Mouse (Mus musculus) liver, embryonic 11.5 days (tissue): ENCODE measurements around the gene Moxd1. TPM values are rescaled to one million over a fixed set of nuclear protein-coding genes. Genes with fewer than 3 reads are reported as not detected.

Experiments used
- ATAC-seq: fragments of 200-750 bp; cut with Nextera tagmentation; replicated peaks from 2 replicates; pipeline ENCODE4 v1.8.0; 2017; ENCODE audit warnings: moderate number of reproducible peaks, mild to moderate bottlenecking, moderate TSS enrichment, moderate library complexity; ENCODE audit not compliant: low FRiP score
- DNase-seq: peaks from one replicate; pipeline ENCODE4 v3.0.0-alpha.2; 2017; ENCODE audit warnings: low spot score
- H3K27ac ChIP-seq: fragments of 300-500 bp; sonication (generic); 2 replicates; pipeline ENCODE4 v1.5.1; 2014; ENCODE audit warnings: mild to moderate bottlenecking, low read depth, low read length, control low read depth
- H3K27me3 ChIP-seq: fragments of 300-500 bp; sonication (generic); replicated peaks from 2 replicates; pipeline ENCODE4 v1.6.1; 2014; ENCODE audit warnings: low read length, mixed read lengths; ENCODE audit not compliant: control insufficient read depth, insufficient read depth
- H3K36me3 ChIP-seq: fragments of 300-500 bp; sonication (generic); 2 replicates; pipeline ENCODE4 v1.6.1; 2014; ENCODE audit warnings: mild to moderate bottlenecking, low read length, moderate library complexity, mixed read lengths; ENCODE audit not compliant: control insufficient read depth, insufficient read depth
- H3K4me1 ChIP-seq: fragments of 300-500 bp; sonication (generic); replicated peaks from 2 replicates; pipeline ENCODE4 v1.6.1; 2014; ENCODE audit warnings: low read length, mixed read lengths; ENCODE audit not compliant: control insufficient read depth, insufficient read depth
- H3K4me2 ChIP-seq: fragments of 300-500 bp; sonication (generic); 2 replicates; pipeline ENCODE4 v1.6.1; 2014; ENCODE audit warnings: mild to moderate bottlenecking, control low read depth, moderate library complexity
- H3K4me3 ChIP-seq: fragments of 300-500 bp; sonication (generic); 2 replicates; pipeline ENCODE4 v1.5.1; 2014; ENCODE audit warnings: low read depth, low read length, control low read depth
- H3K9ac ChIP-seq: fragments of 300-500 bp; sonication (generic); 2 replicates; pipeline ENCODE4 v1.6.1; 2014; ENCODE audit warnings: low read depth, low read length, control low read depth
- H3K9me3 ChIP-seq: fragments of 300-500 bp; sonication (generic); 2 replicates; pipeline ENCODE4 v1.6.1; 2016; ENCODE audit warnings: low read length, inconsistent platforms, mixed read lengths; ENCODE audit not compliant: control insufficient read depth
- WGBS: fragments of 180-500 bp; shearing (Covaris S2); extraction: QIAGEN DNeasy Blood & Tissue Kit; methylation state at CpG from one replicate; pipeline ENCODE4 v1.1.7; 2014; 5-methylcytosine and 5-hydroxymethylcytosine counted together
- polyA plus RNA-seq: library from polyadenylated mRNA; unstranded; fragments of >200 nt; fragmentation: Nextera tagmentation; extraction: Ambion mirVana; gene quantifications from 2 replicates; pipeline ENCODE4 v1.2.1, GENCODE M21; 2014

The Moxd1 gene
- polyA plus RNA-seq, 1 experiment from 2014 or later = 2.3 TPM

- no peak overlapping the region for H3K4me2 ChIP-seq
- DNase-seq = no peak
- H3K9me3 ChIP-seq = no peaks in the 10 kb centered on the region
- no peak overlapping the region for H3K4me3 ChIP-seq
- no peaks in the 10 kb centered on the region for H3K27me3 ChIP-seq
- 48% methylated on average over 3 of the region's 3 CpGs for WGBS
- H3K36me3 ChIP-seq = no peaks in the 10 kb centered on the region
- ATAC-seq = no peak
- no peak overlapping the region for H3K9ac ChIP-seq
- H3K27ac ChIP-seq = no peak overlapping the region
- no peaks in the 10 kb centered on the region for H3K4me1 ChIP-seq
Observed at GRCm38 (mm10) chr10:24332799-24333198, 109.5 kb downstream of the Moxd1 start.

- no peak overlapping the region for H3K9ac ChIP-seq
- H3K4me2 ChIP-seq = no peak overlapping the region
- no peaks in the 10 kb centered on the region for H3K36me3 ChIP-seq
- H3K27me3 ChIP-seq = no peaks in the 10 kb centered on the region
- 84% methylated on average over 10 of the region's 10 CpGs for WGBS
- H3K4me1 ChIP-seq = no peaks in the 10 kb centered on the region
- H3K4me3 ChIP-seq = no peak overlapping the region
- no peak overlapping the region for H3K27ac ChIP-seq
- no peak for ATAC-seq
- DNase-seq = no peak
- H3K9me3 ChIP-seq = no peaks in the 10 kb centered on the region
Observed at GRCm38 (mm10) chr10:24339593-24340143, 116.4 kb downstream of the Moxd1 start.

- Histone ChIP-seq H3K36me3 (no peaks in the 10 kb centered on the region), H3K9me3 (no peaks in the 10 kb centered on the region), H3K27me3 (no peaks in the 10 kb centered on the region), H3K27ac (no peak overlapping the region), H3K9ac (no peak overlapping the region), H3K4me2 (no peak overlapping the region), H3K4me1 (no peaks in the 10 kb centered on the region), H3K4me3 (no peak overlapping the region)
- ATAC-seq (no peak), DNase-seq (no peak)
- WGBS = 64% methylated on average over 1 of the region's 1 CpGs
Observed at GRCm38 (mm10) chr10:24340551-24341213, 117.4 kb downstream of the Moxd1 start.

DNA sequence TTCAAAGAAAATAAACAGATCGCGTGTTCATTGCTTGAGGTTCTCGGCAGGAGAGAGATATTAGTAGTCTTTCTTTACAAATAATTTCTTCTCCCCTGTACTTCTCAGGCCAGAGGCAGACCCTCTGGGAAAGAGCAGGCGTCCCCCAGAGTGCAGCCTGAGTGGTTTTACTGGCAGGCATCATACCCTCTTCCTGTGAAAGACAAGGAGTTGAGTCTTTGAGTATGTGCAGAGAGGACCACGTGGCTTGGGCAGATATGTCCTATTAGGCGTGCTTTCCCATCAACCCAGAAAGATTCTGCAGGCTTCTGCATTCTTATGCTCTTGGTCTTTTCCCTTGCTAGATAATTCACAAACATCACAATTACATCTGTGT, 117.9 kb downstream of the Moxd1 start:
- Histone ChIP-seq H3K27me3 (no peaks in the 10 kb centered on the region), H3K9ac (no peak overlapping the region), H3K4me3 (no peak overlapping the region), H3K4me2 (no peak overlapping the region), H3K9me3 (no peaks in the 10 kb centered on the region), H3K36me3 (no peaks in the 10 kb centered on the region), H3K4me1 (no peaks in the 10 kb centered on the region), H3K27ac (no peak overlapping the region)
- no peak for DNase-seq
- ATAC-seq = no peak
- WGBS = 80% methylated on average over 6 of the region's 6 CpGs

- WGBS = 68% methylated on average over 4 of the region's 4 CpGs
Observed at GRCm38 (mm10) chr10:24343068-24343467, 119.8 kb downstream of the Moxd1 start.

More at GRCm38 (mm10) chr10:24343068-24343467, 119.8 kb downstream of the Moxd1 start:
- H3K27me3 ChIP-seq = no peaks in the 10 kb centered on the region
- H3K27ac ChIP-seq = no peak overlapping the region
- no peaks in the 10 kb centered on the region for H3K36me3 ChIP-seq
- ATAC-seq (no peak), DNase-seq (no peak)
- H3K4me3 ChIP-seq = no peak overlapping the region
- no peaks in the 10 kb centered on the region for H3K9me3 ChIP-seq
- no peak overlapping the region for H3K9ac ChIP-seq
- H3K4me2 ChIP-seq = no peak overlapping the region
- no peaks in the 10 kb centered on the region for H3K4me1 ChIP-seq

Other genes starting within 250 kb of the Moxd1 start
- gene Taar6, start 237.9 kb upstream of the Moxd1 start, polyA plus RNA-seq = not detected in 2 replicates
- gene Taar7a, start 230.0 kb upstream of the Moxd1 start, polyA plus RNA-seq = not detected in 2 replicates
- gene Taar7b, start 223.6 kb upstream of the Moxd1 start, polyA plus RNA-seq = not detected in 2 replicates
- not detected in 2 replicates for gene Taar7d, start 196.3 kb upstream of the Moxd1 start, polyA plus RNA-seq
- gene Taar7e, start 185.9 kb upstream of the Moxd1 start, polyA plus RNA-seq = not detected in 2 replicates
- gene Taar7f, start 174.0 kb upstream of the Moxd1 start, polyA plus RNA-seq = not detected in 2 replicates
- gene Taar8a, start 147.0 kb upstream of the Moxd1 start, polyA plus RNA-seq = not detected in 2 replicates
- not detected in 2 replicates for gene Taar8b, start 131.2 kb upstream of the Moxd1 start, polyA plus RNA-seq
- not detected in 2 replicates for gene Taar8c, start 121.6 kb upstream of the Moxd1 start, polyA plus RNA-seq
- gene Taar9, start 114.0 kb upstream of the Moxd1 start, polyA plus RNA-seq = not detected in 2 replicates
- 50.7 and 56.0 TPM in 2 replicates for gene Stx7, start 74.2 kb upstream of the Moxd1 start, polyA plus RNA-seq